Mouse (Mus musculus) liver, adult 2 months (tissue): ENCODE results near the gene Gemin8.

ENCODE experiments used
- CTCF ChIP-seq: fragments of 200-500 bp; IDR thresholded peaks from 2 replicates; pipeline ENCODE4 v1.5.1; 2011; ENCODE audit warnings: low read depth, low read length, control low read depth
- POLR2A ChIP-seq: fragments of 200-500 bp; IDR thresholded peaks from 2 replicates; pipeline ENCODE4 v1.6.1; 2011; ENCODE audit warnings: low read length, control low read depth; ENCODE audit not compliant: insufficient read depth; ENCODE audit errors: extremely low read depth

DNA sequence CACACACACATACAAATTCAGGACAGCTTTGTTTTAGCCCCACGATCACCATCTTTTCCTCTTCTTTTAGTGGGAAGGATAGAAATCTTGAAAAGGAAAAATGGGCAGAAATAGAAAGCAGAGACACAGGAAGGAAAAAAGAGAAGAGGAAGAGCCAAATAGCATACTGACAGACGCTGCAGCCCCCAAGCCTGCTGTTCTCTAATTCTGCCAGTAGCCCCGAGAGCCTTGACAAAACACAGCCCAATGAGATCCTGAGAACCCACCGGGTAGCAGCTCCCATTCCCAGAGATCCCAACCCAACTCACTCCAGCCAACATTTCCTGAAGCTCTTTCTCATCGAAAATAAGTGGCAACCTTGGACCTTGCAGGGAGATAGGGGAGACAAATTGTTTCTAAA is 49.1 kb downstream of the Gemin8 start:
- TF ChIP-seq CTCF, result no peak
- no peak for TF ChIP-seq POLR2A
